Mouse (Mus musculus): Measurements from ENCODE around the gene Gfra1. TPM values are rescaled to one million over a fixed set of nuclear protein-coding genes. Genes with fewer than 3 reads are reported as not detected.

The Gfra1 gene
- total RNA-seq (2015; ENCODE audit: low replicate concordance) (0.42 TPM in 1 of 2 replicates, not detected in the other), total RNA-seq (2017; ENCODE audit: low replicate concordance) (0.28 TPM in 1 of 2 replicates, not detected in the other)

- no peak for ATAC-seq (replicated peaks; ENCODE audit: low FRiP score, poor library complexity, severe bottlenecking)
Observed at GRCm38 (mm10) chr19:58455496-58456061, at the start of gene Gfra1. TSS of gene Gfra1 (minus strand) at chr19:58455909.

GRCm38 (mm10) chr19:58500049-58500448 is 44.3 kb upstream of the Gfra1 start:
- no peak for ATAC-seq (replicated peaks; ENCODE audit: low FRiP score, poor library complexity, severe bottlenecking)

GRCm38 (mm10) chr19:58499420-58499966 is 43.8 kb upstream of the Gfra1 start:
- ATAC-seq (replicated peaks; ENCODE audit: low FRiP score, poor library complexity, severe bottlenecking), result no peak

- ATAC-seq (replicated peaks; ENCODE audit: low FRiP score, poor library complexity, severe bottlenecking), result no peak
Observed at GRCm38 (mm10) chr19:58497106-58497505, 41.4 kb upstream of the Gfra1 start.

- no peak for ATAC-seq (replicated peaks; ENCODE audit: low FRiP score, poor library complexity, severe bottlenecking)
Observed at GRCm38 (mm10) chr19:58486686-58487085, 31.0 kb upstream of the Gfra1 start.

- no peak for ATAC-seq (replicated peaks; ENCODE audit: low FRiP score, poor library complexity, severe bottlenecking)
Observed at GRCm38 (mm10) chr19:58482373-58482977, 26.8 kb upstream of the Gfra1 start.

- ATAC-seq (replicated peaks; ENCODE audit: low FRiP score, poor library complexity, severe bottlenecking), result no peak
Observed at GRCm38 (mm10) chr19:58474251-58474650, 18.5 kb upstream of the Gfra1 start.

GRCm38 (mm10) chr19:58469421-58469820 is 13.7 kb upstream of the Gfra1 start:
- no peak for ATAC-seq (replicated peaks; ENCODE audit: low FRiP score, poor library complexity, severe bottlenecking)

GRCm38 (mm10) chr19:58468331-58468730 is 12.6 kb upstream of the Gfra1 start:
- no peak for ATAC-seq (replicated peaks; ENCODE audit: low FRiP score, poor library complexity, severe bottlenecking)

- ATAC-seq (replicated peaks; ENCODE audit: low FRiP score, poor library complexity, severe bottlenecking), result no peak
Observed at GRCm38 (mm10) chr19:58463755-58464154, 8.0 kb upstream of the Gfra1 start.

GRCm38 (mm10) chr19:58460361-58461022 is 4.8 kb upstream of the Gfra1 start:
- no peak for ATAC-seq (replicated peaks; ENCODE audit: low FRiP score, poor library complexity, severe bottlenecking)

- no peak for ATAC-seq (replicated peaks; ENCODE audit: low FRiP score, poor library complexity, severe bottlenecking)
Observed at GRCm38 (mm10) chr19:58456491-58457061, 867 bp upstream of the Gfra1 start.

GRCm38 (mm10) chr19:58455061-58455495 is 631 bp downstream of the Gfra1 start:
- no peak for ATAC-seq (replicated peaks; ENCODE audit: low FRiP score, poor library complexity, severe bottlenecking)

GRCm38 (mm10) chr19:58454261-58455060 is 1.2 kb downstream of the Gfra1 start:
- no peak for ATAC-seq (replicated peaks; ENCODE audit: low FRiP score, poor library complexity, severe bottlenecking)

GRCm38 (mm10) chr19:58453581-58453980 is 2.1 kb downstream of the Gfra1 start:
- no peak for ATAC-seq (replicated peaks; ENCODE audit: low FRiP score, poor library complexity, severe bottlenecking)

- ATAC-seq (replicated peaks; ENCODE audit: low FRiP score, poor library complexity, severe bottlenecking), result no peak
Observed at GRCm38 (mm10) chr19:58452941-58453551, 2.7 kb downstream of the Gfra1 start.

GRCm38 (mm10) chr19:58452178-58452819 is 3.4 kb downstream of the Gfra1 start:
- ATAC-seq (replicated peaks; ENCODE audit: low FRiP score, poor library complexity, severe bottlenecking), result no peak

GRCm38 (mm10) chr19:58451323-58451722 is 4.4 kb downstream of the Gfra1 start:
- no peak for ATAC-seq (replicated peaks; ENCODE audit: low FRiP score, poor library complexity, severe bottlenecking)

GRCm38 (mm10) chr19:58450716-58451115 is 5.0 kb downstream of the Gfra1 start:
- ATAC-seq (replicated peaks; ENCODE audit: low FRiP score, poor library complexity, severe bottlenecking), result no peak
